Mouse (Mus musculus): ENCODE measurements at regions not wholly inside any gene's neighbourhood (a gene's known extent, or its start where the extent isn't known, plus 50 kb on each side); places are given as distances from the start of the nearest gene placed in this dataset.
"Not testable (repeated sequence)": the region's sequence is repeated elsewhere in the genome, so short reads cannot be mapped to it uniquely, and the experiment has no call there.

DNA sequence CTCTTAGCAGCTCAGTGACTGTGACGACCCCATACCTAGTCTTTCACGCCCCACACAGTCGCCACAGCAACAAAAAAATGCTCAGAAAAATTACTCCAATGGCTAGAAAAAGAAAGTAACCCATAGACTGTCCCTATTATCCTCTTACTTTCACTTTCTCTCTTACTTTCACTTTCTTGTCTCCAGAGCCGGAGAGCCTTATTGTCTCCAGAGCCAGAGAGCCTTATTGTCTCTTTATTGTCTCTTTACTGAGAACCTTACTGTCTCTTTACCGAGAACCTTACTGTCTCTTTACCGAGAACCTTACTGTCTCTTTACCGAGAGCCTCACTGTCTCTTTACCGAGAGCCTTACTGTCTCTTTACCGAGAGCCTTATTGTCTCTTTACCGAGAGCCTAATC is 119.2 kb downstream of the Tnfsf18 start:
- 93% methylated on average over 10 of the region's 10 CpGs for WGBS
- not testable (repeated sequence) for H3K4me3 ChIP-seq

DNA sequence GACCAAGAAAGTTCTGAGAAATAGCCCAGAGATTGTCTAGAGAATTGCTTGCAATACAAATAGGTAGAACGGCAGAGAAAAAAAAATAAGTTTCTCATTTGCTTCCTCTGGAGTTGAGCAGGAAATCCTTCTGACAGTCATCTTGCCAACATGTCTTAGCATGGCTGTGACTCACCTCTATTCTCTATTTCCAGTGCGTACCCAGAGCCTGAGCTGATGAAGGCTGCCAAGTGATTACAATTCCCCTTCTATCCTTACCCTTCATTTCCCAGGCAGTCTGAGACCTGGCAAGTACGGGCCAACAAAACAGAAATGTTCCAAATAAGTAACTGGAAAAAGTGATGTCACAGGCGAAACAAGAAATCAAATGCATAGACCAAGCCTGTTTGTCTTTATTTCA is 113.0 kb downstream of the Tnfsf18 start:
- Histone ChIP-seq H3K36me3 (no peaks in the 10 kb centered on the region), H3K4me2 (no peak overlapping the region), H3K4me1 (no peaks in the 10 kb centered on the region), H3K9ac (no peak overlapping the region), H3K27ac (no peak overlapping the region), H3K9me3 (no peaks in the 10 kb centered on the region), H3K27me3 (no peaks in the 10 kb centered on the region), H3K4me3 (no peak overlapping the region)
- no peak for ATAC-seq (ENCODE audit: insufficient number of reproducible peaks, low FRiP score, low TSS enrichment, low read depth)
- WGBS, result 58% methylated on average over 4 of the region's 4 CpGs

More for the DNA sequence above, 119.2 kb downstream of the Tnfsf18 start:
- H3K9me3 ChIP-seq; ATAC-seq (ENCODE audit: insufficient number of reproducible peaks, low FRiP score, low TSS enrichment, low read depth); H3K36me3 ChIP-seq; H3K4me1 ChIP-seq; H3K9ac ChIP-seq; H3K27me3 ChIP-seq; H3K27ac ChIP-seq; H3K4me2 ChIP-seq: not testable (repeated sequence)

DNA sequence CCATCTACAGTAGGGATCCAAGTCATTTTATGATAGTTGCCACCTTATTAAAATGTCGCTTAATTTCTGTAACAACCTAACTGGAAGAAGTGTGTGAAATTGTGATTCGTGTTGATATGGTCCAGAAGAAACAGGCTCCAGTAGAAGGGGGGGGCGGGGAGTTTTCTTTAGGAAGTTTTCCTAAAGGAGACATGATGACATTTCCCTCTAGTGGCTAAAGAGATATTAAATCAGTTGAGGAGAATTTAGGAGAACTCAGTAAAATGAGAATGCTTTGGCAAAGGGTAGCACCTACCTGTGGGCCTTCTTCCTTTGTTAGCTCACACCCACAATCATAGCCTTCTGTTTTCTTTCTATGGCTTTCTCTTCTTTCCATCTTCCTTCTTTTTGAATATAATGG is 107.7 kb downstream of the Tnfsf18 start:
- WGBS, result 66% methylated on average over 3 of the region's 3 CpGs
- no peak overlapping the region for H3K4me2 ChIP-seq
- H3K27ac ChIP-seq, result no peak overlapping the region
- no peak overlapping the region for H3K9ac ChIP-seq
- H3K4me1 ChIP-seq, result no peaks in the 10 kb centered on the region
- H3K4me3 ChIP-seq, result no peak overlapping the region
- H3K9me3 ChIP-seq, result no peaks in the 10 kb centered on the region
- no peaks in the 10 kb centered on the region for H3K27me3 ChIP-seq
- no peak for ATAC-seq (ENCODE audit: insufficient number of reproducible peaks, low FRiP score, low TSS enrichment, low read depth)
- H3K36me3 ChIP-seq, result no peaks in the 10 kb centered on the region

DNA sequence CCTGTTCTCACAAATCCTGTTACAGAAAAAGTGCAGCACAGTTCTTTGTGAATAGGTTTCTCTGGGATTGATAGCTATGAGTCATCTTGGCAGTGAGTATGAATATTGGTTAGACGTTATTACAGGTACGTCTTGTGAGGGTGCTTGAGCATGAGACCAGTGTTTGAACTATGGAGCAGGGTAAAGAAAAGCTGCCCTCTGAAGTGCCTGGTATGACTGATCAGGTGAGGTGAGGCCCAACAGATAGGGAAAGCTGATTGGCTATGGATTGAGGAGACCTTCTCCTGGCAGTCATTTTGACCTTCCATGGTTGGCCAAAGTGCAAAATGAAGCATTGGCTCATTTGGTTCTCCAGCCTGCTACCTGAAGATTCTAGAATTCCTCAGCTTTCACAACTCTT is 106.7 kb downstream of the Tnfsf18 start:
- Histone ChIP-seq H3K9me3 (no peaks in the 10 kb centered on the region), H3K4me2 (no peak overlapping the region), H3K4me3 (no peak overlapping the region), H3K27me3 (no peaks in the 10 kb centered on the region), H3K9ac (no peak overlapping the region), H3K27ac (no peak overlapping the region), H3K4me1 (no peaks in the 10 kb centered on the region), H3K36me3 (no peaks in the 10 kb centered on the region)
- 86% methylated on average over 2 of the region's 2 CpGs for WGBS
- no peak for ATAC-seq (ENCODE audit: insufficient number of reproducible peaks, low FRiP score, low TSS enrichment, low read depth)

DNA sequence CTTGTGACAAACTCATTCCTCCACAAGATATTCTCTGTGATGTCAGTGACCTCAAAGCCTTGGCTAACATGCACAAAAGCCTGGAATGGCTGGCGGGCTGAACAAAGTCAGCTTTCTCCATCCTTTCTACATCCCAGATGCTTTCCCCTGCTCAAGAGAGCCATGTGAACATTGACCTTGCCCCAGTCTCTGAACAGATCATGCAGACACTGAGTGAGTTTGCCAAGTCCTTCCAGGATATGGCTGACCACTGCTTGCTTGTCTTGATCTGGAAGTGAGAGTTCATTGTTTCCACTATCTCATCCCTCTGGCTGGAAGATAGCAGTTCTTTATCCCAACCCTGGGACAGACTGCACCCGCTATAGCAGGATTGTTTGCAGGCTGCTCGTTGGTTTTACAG is 103.7 kb downstream of the Tnfsf18 start:
- no peaks in the 10 kb centered on the region for H3K27me3 ChIP-seq
- H3K4me1 ChIP-seq, result no peaks in the 10 kb centered on the region
- no peaks in the 10 kb centered on the region for H3K9me3 ChIP-seq
- no peak overlapping the region for H3K4me2 ChIP-seq
- H3K9ac ChIP-seq, result no peak overlapping the region
- ATAC-seq (ENCODE audit: insufficient number of reproducible peaks, low FRiP score, low TSS enrichment, low read depth), result no peak
- no peaks in the 10 kb centered on the region for H3K36me3 ChIP-seq
- 79% methylated on average over 3 of the region's 3 CpGs for WGBS
- no peak overlapping the region for H3K4me3 ChIP-seq
- no peak overlapping the region for H3K27ac ChIP-seq

DNA sequence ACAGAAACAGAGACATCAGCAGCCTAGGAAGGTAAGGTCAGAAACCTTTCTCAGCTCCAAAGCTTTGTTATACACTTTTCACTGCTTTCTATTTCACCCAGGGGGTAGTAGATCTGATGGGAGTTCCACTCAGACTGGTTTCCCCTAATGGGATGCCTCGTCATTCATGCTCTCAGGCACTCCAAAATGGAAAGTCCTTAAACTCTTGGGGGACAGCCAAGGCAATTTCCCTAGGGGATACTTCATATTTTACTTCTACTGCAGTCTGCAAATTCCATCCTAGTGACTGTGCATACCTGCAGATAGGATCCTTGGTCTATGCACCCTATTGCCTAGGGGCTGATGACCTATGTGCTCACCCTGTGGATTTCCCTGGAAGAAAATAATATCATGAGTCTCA is 82.1 kb downstream of the Tnfsf18 start:
- Histone ChIP-seq H3K36me3 (no peaks in the 10 kb centered on the region), H3K27me3 (no peaks in the 10 kb centered on the region), H3K4me2 (no peak overlapping the region), H3K4me1 (peaks cover 17% of the 10 kb centered on the region), H3K4me3 (no peak overlapping the region), H3K9ac (no peak overlapping the region), H3K27ac (no peak overlapping the region), H3K9me3 (no peaks in the 10 kb centered on the region)
- WGBS, result 16% methylated on average over 1 of the region's 1 CpGs
- no peak for ATAC-seq (ENCODE audit: insufficient number of reproducible peaks, low FRiP score, low TSS enrichment, low read depth)

DNA sequence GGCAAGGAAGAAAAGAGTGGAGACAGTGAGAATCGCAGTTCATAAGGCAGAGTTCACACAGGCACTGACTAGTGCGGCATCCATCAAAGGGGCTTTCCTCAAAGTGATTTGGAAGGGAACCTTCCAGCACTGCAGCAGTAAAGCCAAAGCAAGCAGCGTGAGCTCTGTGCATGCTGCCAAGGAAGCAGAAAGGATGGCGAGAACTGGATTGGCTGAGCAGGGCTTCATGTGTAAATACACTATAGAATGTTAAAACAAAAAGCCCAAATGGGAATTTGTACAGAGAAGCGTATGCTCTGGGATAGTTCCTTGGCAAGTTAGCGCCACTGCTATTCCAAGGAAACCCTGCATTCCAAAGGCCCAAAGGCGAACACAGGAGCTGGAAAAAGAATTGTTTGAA is 81.5 kb downstream of the Tnfsf18 start:
- Histone ChIP-seq H3K27ac (no peak overlapping the region), H3K4me3 (no peak overlapping the region), H3K4me1 (peaks cover 17% of the 10 kb centered on the region), H3K27me3 (no peaks in the 10 kb centered on the region), H3K9ac (no peak overlapping the region), H3K9me3 (no peaks in the 10 kb centered on the region), H3K4me2 (no peak overlapping the region), H3K36me3 (no peaks in the 10 kb centered on the region)
- ATAC-seq (ENCODE audit: insufficient number of reproducible peaks, low FRiP score, low TSS enrichment, low read depth), result peak; percentile 72
- 32% methylated on average over 7 of the region's 7 CpGs for WGBS

DNA sequence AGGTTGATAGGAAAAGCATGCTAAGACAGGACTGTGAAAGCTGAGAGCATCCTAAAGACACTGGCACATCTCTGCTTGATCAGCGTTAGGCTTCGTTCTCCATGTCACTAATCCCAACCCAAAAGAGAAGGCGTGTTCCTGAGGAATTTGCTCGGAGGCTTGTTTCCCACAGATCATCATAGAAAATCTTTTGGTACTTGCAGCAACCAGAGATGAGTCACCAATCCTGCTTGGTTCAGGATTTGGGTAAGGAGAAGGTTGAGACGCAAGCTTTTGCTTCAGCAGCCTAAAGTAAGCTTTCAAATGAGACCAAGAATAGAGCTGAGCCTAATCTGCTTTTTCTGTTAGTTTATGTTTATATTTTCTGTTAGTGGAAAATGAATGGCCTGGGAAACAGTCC is 80.7 kb downstream of the Tnfsf18 start:
- Histone ChIP-seq H3K4me3 (no peak overlapping the region), H3K36me3 (no peaks in the 10 kb centered on the region), H3K4me2 (no peak overlapping the region), H3K27me3 (no peaks in the 10 kb centered on the region), H3K27ac (0 out of 2 replicates have a peak overlapping the region, but pooled peaks have one; percentile 33), H3K9ac (no peak overlapping the region), H3K4me1 (peaks cover 17% of the 10 kb centered on the region), H3K9me3 (no peaks in the 10 kb centered on the region)
- no peak for ATAC-seq (ENCODE audit: insufficient number of reproducible peaks, low FRiP score, low TSS enrichment, low read depth)
- 79% methylated on average over 5 of the region's 5 CpGs for WGBS

DNA sequence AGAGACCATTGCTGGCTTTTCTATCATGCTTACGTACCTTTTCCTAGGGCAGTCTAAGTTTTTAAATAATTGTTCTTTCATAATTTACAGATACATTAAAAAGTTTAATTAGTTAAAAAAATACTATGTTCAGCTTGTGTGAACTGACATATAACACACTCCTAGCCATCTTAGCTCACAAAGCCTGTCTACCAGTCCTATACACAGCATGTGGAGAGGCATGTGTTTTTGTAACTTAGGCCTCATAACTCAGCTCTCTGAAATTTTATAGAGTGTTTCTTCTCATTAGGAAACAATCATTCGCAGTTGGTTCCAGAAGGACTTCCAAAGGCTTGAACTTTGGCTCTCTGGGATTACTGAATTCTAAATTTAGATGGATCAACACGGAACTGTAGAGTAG is 76.3 kb downstream of the Tnfsf18 start:
- H3K36me3 ChIP-seq, result no peaks in the 10 kb centered on the region
- no peak for ATAC-seq (ENCODE audit: insufficient number of reproducible peaks, low FRiP score, low TSS enrichment, low read depth)
- no peaks in the 10 kb centered on the region for H3K9me3 ChIP-seq
- H3K4me3 ChIP-seq, result no peak overlapping the region
- no peak overlapping the region for H3K9ac ChIP-seq
- H3K27me3 ChIP-seq, result no peaks in the 10 kb centered on the region
- no peak overlapping the region for H3K4me2 ChIP-seq
- H3K4me1 ChIP-seq, result peaks cover 6% of the 10 kb centered on the region; the same call in 1 of the 2 replicates
- H3K27ac ChIP-seq, result no peak overlapping the region
- WGBS, result 30% methylated on average over 3 of the region's 3 CpGs

DNA sequence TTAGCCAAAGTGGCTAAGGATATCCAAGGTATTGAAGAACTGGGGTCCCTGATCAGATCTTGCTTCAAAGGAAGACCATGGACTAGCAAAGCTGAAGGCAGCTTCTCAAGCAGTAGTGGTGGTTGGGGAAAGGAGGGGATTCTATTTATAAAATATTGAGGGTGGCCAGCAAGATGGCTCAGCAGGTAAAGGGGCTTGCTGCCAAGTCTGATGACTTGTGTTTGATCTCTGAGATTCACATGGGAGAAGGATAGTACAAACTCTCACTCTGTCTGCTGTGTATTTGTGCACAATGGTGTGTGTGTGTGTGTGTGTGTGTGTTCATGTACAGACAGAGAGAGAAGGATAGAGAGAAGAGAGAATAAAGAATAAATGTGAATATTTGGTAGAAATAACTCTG is 73.4 kb downstream of the Tnfsf18 start:
- H3K4me2 ChIP-seq, result no peak overlapping the region
- H3K4me1 ChIP-seq, result no peaks in the 10 kb centered on the region
- H3K27me3 ChIP-seq, result no peaks in the 10 kb centered on the region
- H3K36me3 ChIP-seq, result no peaks in the 10 kb centered on the region
- ATAC-seq (ENCODE audit: insufficient number of reproducible peaks, low FRiP score, low TSS enrichment, low read depth), result no peak
- no peak overlapping the region for H3K4me3 ChIP-seq
- H3K9ac ChIP-seq, result no peak overlapping the region
- H3K9me3 ChIP-seq, result no peaks in the 10 kb centered on the region
- no peak overlapping the region for H3K27ac ChIP-seq

DNA sequence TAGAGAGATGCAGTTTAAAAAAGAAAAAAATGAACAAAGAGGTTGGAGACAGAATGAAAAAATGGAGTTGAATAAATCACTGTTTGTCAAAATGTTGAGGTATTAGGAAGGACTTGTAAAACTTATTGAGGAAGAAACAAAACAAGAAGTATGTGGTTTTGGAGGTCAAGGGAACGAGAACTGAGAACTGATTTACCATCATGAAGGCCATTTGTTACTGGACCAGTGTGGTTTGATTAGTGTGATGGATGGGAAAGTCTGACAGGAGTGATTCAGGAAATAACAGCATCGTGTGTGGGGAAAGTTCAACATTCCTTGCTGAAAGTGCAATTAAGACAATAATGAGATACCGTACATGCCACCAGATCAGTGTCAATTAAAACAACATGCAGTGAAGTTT is 65.9 kb downstream of the Tnfsf18 start:
- no peak for ATAC-seq (ENCODE audit: insufficient number of reproducible peaks, low FRiP score, low TSS enrichment, low read depth)
- 38% methylated on average over 3 of the region's 3 CpGs for WGBS
- Histone ChIP-seq H3K4me1 (no peaks in the 10 kb centered on the region), H3K36me3 (no peaks in the 10 kb centered on the region), H3K27ac (no peak overlapping the region), H3K4me2 (no peak overlapping the region), H3K9ac (no peak overlapping the region), H3K4me3 (no peak overlapping the region), H3K27me3 (no peaks in the 10 kb centered on the region), H3K9me3 (no peaks in the 10 kb centered on the region)

Measured in limb, embryonic 15.5 days (tissue).